Mouse (Mus musculus) right cerebral cortex, adult 2 months (tissue): ENCODE data around the gene Zfp978.
"Not testable (repeated sequence)": the region's sequence is repeated elsewhere in the genome, so short reads cannot be mapped to it uniquely, and the experiment has no call there.

Source experiments
- DNase-seq, 2 experiments: peaks; one replicate each; pipeline ENCODE4 v3.0.0; 2021 to 2022; ENCODE audit warnings: low spot score in 2 of 2

Zfp978 gene

GRCm38 (mm10) chr4:147361003-147361402 is at the start of gene Zfp978:
Gene Zfp978 (plus strand): TSS chr4:147361303.
- DNase-seq = not testable (repeated sequence)

- not testable (repeated sequence) for DNase-seq
These were observed 25.9 kb upstream of the Zfp978 start for GRCm38 (mm10) chr4:147335036-147335690.

- not testable (repeated sequence) for DNase-seq
These were observed 25.3 kb upstream of the Zfp978 start for GRCm38 (mm10) chr4:147335691-147336367.

GRCm38 (mm10) chr4:147336368-147337195 is 24.5 kb upstream of the Zfp978 start:
- not testable (repeated sequence) for DNase-seq

- DNase-seq = not testable (repeated sequence)
These were observed 23.6 kb upstream of the Zfp978 start for GRCm38 (mm10) chr4:147337520-147337919.

GRCm38 (mm10) chr4:147338032-147338610 is 23.0 kb upstream of the Zfp978 start:
- no peak for DNase-seq

- DNase-seq = not testable (repeated sequence)
These were observed 22.4 kb upstream of the Zfp978 start for GRCm38 (mm10) chr4:147338706-147339105.

GRCm38 (mm10) chr4:147339601-147340219 is 21.4 kb upstream of the Zfp978 start:
- not testable (repeated sequence) for DNase-seq

- DNase-seq = not testable (repeated sequence)
These were observed 20.9 kb upstream of the Zfp978 start for GRCm38 (mm10) chr4:147340236-147340635.

- DNase-seq = not testable (repeated sequence)
These were observed 20.2 kb upstream of the Zfp978 start for GRCm38 (mm10) chr4:147340876-147341275.

GRCm38 (mm10) chr4:147343042-147343908 is 17.8 kb upstream of the Zfp978 start:
- not testable (repeated sequence) for DNase-seq

- DNase-seq = not testable (repeated sequence)
These were observed 16.0 kb upstream of the Zfp978 start for GRCm38 (mm10) chr4:147345061-147345554.

GRCm38 (mm10) chr4:147346361-147347035 is 14.6 kb upstream of the Zfp978 start:
- DNase-seq = not testable (repeated sequence)

GRCm38 (mm10) chr4:147347300-147347699 is 13.8 kb upstream of the Zfp978 start:
- not testable (repeated sequence) for DNase-seq

GRCm38 (mm10) chr4:147347880-147348279 is 13.2 kb upstream of the Zfp978 start:
- not testable (repeated sequence) for DNase-seq

- not testable (repeated sequence) for DNase-seq
These were observed 12.7 kb upstream of the Zfp978 start for GRCm38 (mm10) chr4:147348401-147348800.

GRCm38 (mm10) chr4:147348906-147349686 is 12.0 kb upstream of the Zfp978 start:
- not testable (repeated sequence) for DNase-seq

GRCm38 (mm10) chr4:147349687-147350415 is 11.3 kb upstream of the Zfp978 start:
- DNase-seq = not testable (repeated sequence)
